Mouse (Mus musculus) hindbrain, embryonic 12.5 days (tissue): ENCODE measurements around the gene Gm8104. TPM values are rescaled to one million over a fixed set of nuclear protein-coding genes. Genes with fewer than 3 reads are reported as not detected.
"Not testable (repeated sequence)": the region's sequence is repeated elsewhere in the genome, so short reads cannot be mapped to it uniquely, and the experiment has no call there.

ENCODE experiments used
- ATAC-seq: fragments of 200-750 bp; cut with Nextera tagmentation; 2 replicates; pipeline ENCODE4 v1.8.0; 2017; ENCODE audit warnings: moderate TSS enrichment; ENCODE audit not compliant: low FRiP score
- H3K27ac ChIP-seq: fragments of 300-500 bp; sonication (generic); 2 replicates; pipeline ENCODE4 v1.5.1; 2016; ENCODE audit warnings: mild to moderate bottlenecking
- H3K27me3 ChIP-seq: fragments of 300-500 bp; sonication (generic); 2 replicates; pipeline ENCODE4 v1.6.1; 2016; ENCODE audit warnings: mild to moderate bottlenecking
- H3K36me3 ChIP-seq: fragments of 300-500 bp; sonication (generic); 2 replicates; pipeline ENCODE4 v1.6.1; 2016; ENCODE audit warnings: mild to moderate bottlenecking
- H3K4me1 ChIP-seq: fragments of 300-500 bp; sonication (generic); 2 replicates; pipeline ENCODE4 v1.6.1; 2016
- H3K4me2 ChIP-seq: fragments of 300-500 bp; sonication (generic); replicated peaks from 2 replicates; pipeline ENCODE4 v1.6.1; 2016; ENCODE audit warnings: mild to moderate bottlenecking
- H3K4me3 ChIP-seq: fragments of 300-500 bp; sonication (generic); 2 replicates; pipeline ENCODE4 v1.5.1; 2016; ENCODE audit warnings: mild to moderate bottlenecking
- H3K9ac ChIP-seq: fragments of 300-500 bp; sonication (generic); 2 replicates; pipeline ENCODE4 v1.6.1; 2016; ENCODE audit warnings: mild to moderate bottlenecking, moderate library complexity
- H3K9me3 ChIP-seq: fragments of 300-500 bp; sonication (generic); replicated peaks from 2 replicates; pipeline ENCODE4 v1.6.1; 2016; ENCODE audit warnings: mild to moderate bottlenecking
- WGBS: fragments of 180-500 bp; shearing (Covaris S2); methylation state at CpG from one replicate; pipeline ENCODE4 v1.1.7; 2016; 5-methylcytosine and 5-hydroxymethylcytosine counted together
- polyA plus RNA-seq: library from polyadenylated mRNA; unstranded; fragments of >200 nt; fragmentation: Nextera tagmentation; extraction: Ambion mirVana; gene quantifications from 2 replicates; pipeline ENCODE4 v1.2.1, GENCODE M21; 2016

Gene Gm8104
- not detected in 2 replicates for polyA plus RNA-seq

DNA sequence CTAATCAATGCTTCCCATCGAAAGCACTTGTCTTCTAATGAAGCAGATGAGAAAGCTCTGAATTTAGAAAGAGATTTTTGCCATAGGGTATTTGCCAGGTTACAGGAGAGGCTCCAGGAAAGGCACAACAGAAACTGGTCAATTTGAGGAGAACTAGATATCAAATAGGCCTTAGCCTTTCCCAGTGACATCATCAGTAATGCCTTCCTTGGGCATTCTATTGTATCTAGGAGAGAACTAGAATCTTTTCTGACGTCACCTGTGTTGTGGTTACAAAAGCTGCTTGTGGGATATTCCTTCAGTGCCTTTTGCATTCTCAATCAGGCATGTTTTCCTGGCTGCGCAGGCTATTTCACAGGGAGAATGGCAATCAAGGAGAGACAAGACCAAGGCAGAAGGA lies at the start of gene Gm8104:
TSS of gene Gm8104 (plus strand) at position 301 of the 400 bp plus-strand sequence.
- not testable (repeated sequence) for H3K36me3 ChIP-seq, H3K4me2 ChIP-seq, H3K9me3 ChIP-seq, H3K27me3 ChIP-seq, ATAC-seq, H3K4me1 ChIP-seq, H3K27ac ChIP-seq, H3K9ac ChIP-seq, H3K4me3 ChIP-seq
- WGBS, result 80% methylated on average over 3 of the region's 3 CpGs

DNA sequence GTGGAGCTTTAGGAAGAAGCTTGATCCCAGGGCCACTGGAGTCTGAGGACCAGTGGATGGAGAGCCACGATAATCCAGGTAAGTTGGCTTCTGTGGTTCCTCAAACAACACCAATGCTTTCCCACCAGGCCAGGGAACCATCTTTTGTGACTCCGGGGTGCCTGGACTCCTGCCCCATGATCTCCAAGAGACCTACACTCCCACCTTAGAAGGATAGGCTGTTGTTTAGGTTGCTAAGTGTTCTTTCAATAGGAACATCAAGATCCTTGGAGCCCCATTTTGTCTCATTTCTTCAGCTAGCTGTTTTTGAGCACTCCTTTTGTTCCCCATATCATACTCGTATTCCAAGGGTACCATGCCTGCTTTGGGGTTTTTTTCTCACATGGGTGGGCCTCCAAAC lies 42.3 kb upstream of the Gm8104 start:
- H3K27ac ChIP-seq, H3K4me2 ChIP-seq, H3K36me3 ChIP-seq, ATAC-seq, H3K9ac ChIP-seq, H3K4me3 ChIP-seq, H3K4me1 ChIP-seq, H3K27me3 ChIP-seq, H3K9me3 ChIP-seq: not testable (repeated sequence)
- WGBS, result 75% methylated on average over 3 of the region's 3 CpGs

DNA sequence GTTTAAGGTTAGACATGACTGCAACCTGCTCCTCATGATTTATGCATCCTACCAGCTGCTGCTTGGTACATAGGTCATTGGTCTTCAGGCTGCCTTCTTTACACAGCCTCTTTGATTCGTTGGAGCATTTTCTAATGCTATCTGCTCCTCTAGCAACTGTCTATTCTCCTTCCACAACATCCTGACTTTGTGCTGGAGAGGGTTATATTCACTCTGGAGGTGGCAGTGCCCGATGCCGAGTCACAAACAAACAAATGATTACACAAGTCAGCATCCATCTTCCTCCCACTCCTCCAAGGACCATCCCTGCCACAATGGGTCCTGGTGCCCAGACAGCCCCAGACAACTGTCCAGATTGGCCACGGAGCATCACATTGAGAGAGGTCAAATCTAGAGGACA lies 40.2 kb upstream of the Gm8104 start:
- not testable (repeated sequence) for H3K27me3 ChIP-seq, H3K4me1 ChIP-seq, H3K4me2 ChIP-seq, H3K27ac ChIP-seq, H3K36me3 ChIP-seq, ATAC-seq, H3K9ac ChIP-seq, H3K4me3 ChIP-seq, H3K9me3 ChIP-seq
- 73% methylated on average over 4 of the region's 4 CpGs for WGBS

DNA sequence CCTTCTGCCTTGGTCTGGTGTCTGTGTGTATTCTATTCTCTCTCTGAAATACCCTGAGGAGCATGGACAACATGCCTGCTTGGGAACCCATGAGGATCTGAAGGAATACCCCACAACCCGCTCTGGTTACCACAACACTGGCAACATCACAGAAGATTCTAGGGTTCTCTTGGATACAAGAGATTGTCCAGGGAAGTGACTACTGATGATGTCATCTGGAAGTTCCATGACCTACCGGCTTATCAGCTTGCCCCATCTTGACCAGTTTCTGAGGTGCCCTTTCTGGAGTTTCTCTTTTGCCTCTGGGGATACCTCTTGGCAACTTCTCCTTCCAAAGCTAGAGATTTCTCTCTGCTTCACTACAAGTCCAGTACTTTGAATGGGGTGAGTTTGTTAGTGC lies 23.9 kb upstream of the Gm8104 start, which contains the start of gene Gm8094:
TSS of gene Gm8094 (minus strand) at position 101 of the 400 bp plus-strand sequence.
- H3K27ac ChIP-seq, H3K4me3 ChIP-seq, H3K27me3 ChIP-seq, H3K9ac ChIP-seq, H3K9me3 ChIP-seq, H3K36me3 ChIP-seq, ATAC-seq, H3K4me2 ChIP-seq, H3K4me1 ChIP-seq: not testable (repeated sequence)
- WGBS, result 91% methylated on average over 2 of the region's 2 CpGs

DNA sequence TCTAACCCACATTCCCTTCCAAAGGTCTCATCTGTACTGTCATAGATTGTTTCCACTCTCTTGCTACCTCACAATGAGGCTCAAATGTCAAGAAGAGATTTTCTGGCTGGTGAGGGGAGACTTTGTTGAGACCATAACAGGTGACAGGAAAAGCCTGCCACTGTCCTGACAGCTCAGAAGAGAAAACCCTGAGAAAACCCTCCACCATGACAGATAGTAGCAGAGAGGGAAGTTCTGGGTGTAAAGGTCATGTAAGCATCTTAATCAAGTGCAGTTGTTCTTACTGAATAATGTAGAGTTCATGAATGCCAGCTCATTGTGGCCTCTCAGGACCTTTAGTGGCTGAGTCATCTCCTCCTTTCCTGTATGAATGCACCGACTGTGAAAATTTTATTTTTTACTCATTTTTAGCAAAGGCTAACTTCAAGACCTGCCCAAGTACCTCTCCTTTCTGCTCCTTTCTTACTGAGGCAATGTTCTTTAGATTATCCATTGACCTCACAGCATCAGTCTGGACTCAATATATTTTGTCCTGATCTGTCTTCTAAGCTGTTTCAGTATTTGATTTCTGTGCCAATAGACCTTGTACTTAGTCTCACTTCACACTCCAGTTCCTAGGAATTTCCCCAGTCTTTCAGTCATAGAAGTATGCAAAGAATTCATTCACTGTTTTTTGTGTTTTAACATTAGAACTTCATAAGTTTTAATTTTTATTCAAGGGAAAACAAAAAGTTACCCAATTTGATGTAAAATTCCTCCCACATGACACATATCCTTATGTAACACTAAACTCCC lies 15.3 kb upstream of the Gm8104 start:
- H3K9me3 ChIP-seq, H3K9ac ChIP-seq, H3K4me2 ChIP-seq, ATAC-seq, H3K27ac ChIP-seq, H3K27me3 ChIP-seq, H3K36me3 ChIP-seq, H3K4me1 ChIP-seq, H3K4me3 ChIP-seq: not testable (repeated sequence)
- 74% methylated on average over 1 of the region's 1 CpGs for WGBS

DNA sequence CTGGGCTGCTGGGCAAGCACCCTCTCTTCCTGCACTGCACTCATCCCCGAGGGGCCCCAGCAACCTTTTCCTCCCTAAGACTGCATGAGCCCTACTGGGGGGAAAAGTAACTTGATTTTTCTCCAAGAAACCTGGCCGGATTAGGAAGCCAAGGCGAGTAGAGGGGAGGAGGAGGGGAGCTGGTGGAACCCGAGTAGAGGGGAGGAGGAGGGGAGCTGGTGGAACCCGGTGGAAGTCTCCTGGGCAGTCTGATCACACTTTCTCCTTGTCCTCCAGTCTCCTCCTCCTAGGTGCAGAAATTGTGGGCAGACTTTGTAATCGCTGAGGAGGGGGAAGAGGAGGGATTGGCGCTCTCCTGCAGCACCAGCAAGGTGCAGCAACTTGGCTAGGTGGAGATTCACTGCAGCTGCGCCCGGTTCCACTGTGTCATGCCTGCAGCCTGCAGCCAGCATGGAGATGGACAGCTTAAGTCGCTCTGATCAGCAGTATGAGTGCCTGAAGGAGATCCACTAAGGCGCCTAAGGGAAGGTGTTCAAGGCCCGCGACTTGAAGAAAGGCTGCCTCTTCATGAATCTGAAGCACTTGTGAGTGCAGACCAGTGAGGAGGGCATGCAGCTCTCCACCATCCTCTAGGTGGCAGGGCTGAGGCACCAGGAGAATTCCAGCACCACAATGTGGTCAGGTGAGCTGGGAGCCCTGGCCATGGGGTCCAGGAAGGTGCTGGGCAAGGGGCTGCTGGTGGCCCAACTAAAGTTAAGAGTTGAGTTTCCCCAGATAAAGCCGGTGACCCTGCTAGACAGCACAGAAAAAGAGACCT lies 11.1 kb upstream of the Gm8104 start:
- not testable (repeated sequence) for H3K4me2 ChIP-seq, H3K36me3 ChIP-seq, H3K27me3 ChIP-seq, H3K27ac ChIP-seq, H3K9me3 ChIP-seq, H3K9ac ChIP-seq, H3K4me1 ChIP-seq, ATAC-seq, H3K4me3 ChIP-seq
- WGBS, result 50% methylated on average over 1 of the region's 14 CpGs

DNA sequence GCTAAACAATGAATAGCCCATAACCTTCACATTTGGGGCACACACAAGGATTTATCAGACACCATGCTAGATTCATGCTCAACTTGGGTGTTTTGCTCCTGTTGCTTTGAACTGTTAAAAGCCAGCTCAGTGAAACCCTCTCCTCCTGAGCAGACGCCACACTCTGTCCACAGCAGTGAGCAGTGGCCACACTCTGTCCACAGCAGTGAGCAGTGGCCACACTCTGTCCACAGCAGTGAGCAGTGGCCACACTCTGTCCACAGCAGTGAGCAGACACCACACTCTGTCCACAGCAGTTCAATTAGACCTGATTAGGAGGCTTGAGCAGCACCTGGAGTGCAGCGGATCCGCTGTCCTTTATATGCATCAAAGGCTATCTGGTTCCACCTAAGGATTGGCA lies 19.3 kb downstream of the Gm8104 start:
- not testable (repeated sequence) for H3K4me3 ChIP-seq, H3K4me1 ChIP-seq, H3K27me3 ChIP-seq, H3K9ac ChIP-seq, H3K36me3 ChIP-seq, H3K4me2 ChIP-seq, H3K9me3 ChIP-seq, H3K27ac ChIP-seq, ATAC-seq
- 88% methylated on average over 3 of the region's 3 CpGs for WGBS

DNA sequence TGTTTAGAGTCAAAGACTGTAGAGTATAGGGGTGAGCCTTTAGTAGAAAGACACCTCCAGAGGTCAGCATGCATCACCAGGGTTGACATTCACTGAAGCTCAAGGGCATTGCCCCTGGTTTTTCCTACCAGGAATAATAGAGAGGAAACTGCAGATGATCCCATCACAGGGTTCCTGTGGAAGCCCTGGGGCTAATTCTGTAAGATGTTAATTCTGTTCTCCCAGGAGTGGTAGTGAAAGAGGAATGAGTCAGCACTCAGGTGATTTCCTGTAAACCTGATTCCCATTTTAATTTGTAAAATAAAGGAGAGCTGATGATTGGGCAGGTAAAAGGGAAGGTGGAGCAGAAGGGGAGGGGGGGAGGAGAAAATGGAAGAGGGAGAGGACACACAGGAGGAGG lies 25.9 kb downstream of the Gm8104 start:
- ATAC-seq, H3K4me2 ChIP-seq, H3K9me3 ChIP-seq, H3K27ac ChIP-seq, H3K4me1 ChIP-seq, H3K27me3 ChIP-seq, H3K36me3 ChIP-seq, H3K4me3 ChIP-seq, H3K9ac ChIP-seq: not testable (repeated sequence)

Other genes with a start within 250 kb of the Gm8104 start
- not detected in 2 replicates for gene Gm21977, start 247.1 kb upstream of the Gm8104 start, polyA plus RNA-seq
- gene Gm8082, start 107.0 kb upstream of the Gm8104 start, polyA plus RNA-seq, result not detected in 2 replicates
- gene Gm10376, start 85.0 kb upstream of the Gm8104 start, polyA plus RNA-seq, result not detected in 2 replicates
- not detected in 2 replicates for gene Gm8094, start 24.0 kb upstream of the Gm8104 start, polyA plus RNA-seq
- gene Gm7233, start 79.3 kb downstream of the Gm8104 start, polyA plus RNA-seq, result not detected in 2 replicates
- gene Gm8122, start 134.7 kb downstream of the Gm8104 start, polyA plus RNA-seq, result not detected in 2 replicates
- not detected in 2 replicates for gene Gm8126, start 158.0 kb downstream of the Gm8104 start, polyA plus RNA-seq
- gene Gm9732, start 174.4 kb downstream of the Gm8104 start, polyA plus RNA-seq, result not detected in 2 replicates
- not detected in 2 replicates for gene Gm8127, start 193.2 kb downstream of the Gm8104 start, polyA plus RNA-seq
- not detected in 2 replicates for gene 1700001F09Rik, start 247.2 kb downstream of the Gm8104 start, polyA plus RNA-seq